Mouse (Mus musculus) myocyte (in vitro differentiated cells): ENCODE results near the gene Tm7sf3. TPM values are rescaled to one million over a fixed set of nuclear protein-coding genes. Genes with fewer than 3 reads are reported as not detected.

Experiments used
- H3K27me3 ChIP-seq: one replicate; pipeline ENCODE4 v1.6.1; 2011; ENCODE audit not compliant: control insufficient read depth, insufficient read depth, insufficient read length
- H3K36me3 ChIP-seq: one replicate; pipeline ENCODE4 v1.6.1; 2011; ENCODE audit not compliant: control insufficient read depth, insufficient read depth
- H3K4me2 ChIP-seq: one replicate; pipeline ENCODE4 v1.6.1; 2011; ENCODE audit warnings: low read depth, control low read depth
- H3K4me3 ChIP-seq: one replicate; pipeline ENCODE4 v1.5.1; 2011; ENCODE audit warnings: mild to moderate bottlenecking, control low read depth, moderate library complexity
- H3K79me2 ChIP-seq: one replicate; pipeline ENCODE4 v1.6.1; 2011; ENCODE audit not compliant: control insufficient read depth, insufficient read depth
- H3ac ChIP-seq: one replicate; pipeline ENCODE4 v1.6.1; 2011; ENCODE audit not compliant: control insufficient read depth, insufficient read length
- CEBPB ChIP-seq: IDR thresholded peaks from 2 replicates; pipeline ENCODE4 v1.6.1; 2011; ENCODE audit warnings: mild to moderate bottlenecking, moderate library complexity; ENCODE audit not compliant: poor library complexity, insufficient read depth, severe bottlenecking
- E2F4 ChIP-seq: IDR thresholded peaks from one replicate; pipeline ENCODE4 v1.6.1; 2011; ENCODE audit warnings: mild to moderate bottlenecking, control low read depth, moderate library complexity; ENCODE audit not compliant: insufficient read depth
- MAX ChIP-seq: IDR thresholded peaks from one replicate; pipeline ENCODE4 v1.6.1; 2011; ENCODE audit warnings: low read depth, mild to moderate bottlenecking, control low read depth
- MYOD1 ChIP-seq, 3 experiments: IDR thresholded peaks; one replicate each; pipeline ENCODE4 v1.6.1; 2011; ENCODE audit warnings: control low read depth in 2 of 3, low read depth in 2 of 3, mild to moderate bottlenecking in 2 of 3, moderate library complexity in 1 of 3; ENCODE audit not compliant: insufficient read length in 2 of 3, control insufficient read depth in 1 of 3
- MYOG ChIP-seq, 3 experiments: IDR thresholded peaks; one replicate each; pipeline ENCODE4 v1.6.1; 2011; ENCODE audit warnings: control low read depth in 2 of 3, low read depth in 2 of 3, mild to moderate bottlenecking in 2 of 3; ENCODE audit not compliant: insufficient read length in 2 of 3, control insufficient read depth in 1 of 3, insufficient read depth in 1 of 3
- POLR2A ChIP-seq: IDR thresholded peaks from one replicate; pipeline ENCODE4 v1.6.1; 2011; ENCODE audit warnings: low read depth, mild to moderate bottlenecking, control low read depth, moderate library complexity; ENCODE audit not compliant: insufficient read length
- POLR2AphosphoS2 ChIP-seq: IDR thresholded peaks from one replicate; pipeline ENCODE4 v1.6.1; 2011; ENCODE audit warnings: low read depth, control low read depth; ENCODE audit not compliant: insufficient read length
- REST ChIP-seq: IDR thresholded peaks from one replicate; pipeline ENCODE4 v1.6.1; 2011; ENCODE audit warnings: mild to moderate bottlenecking, control low read depth, moderate library complexity; ENCODE audit not compliant: insufficient read depth, insufficient read length
- SRF ChIP-seq: IDR thresholded peaks from one replicate; pipeline ENCODE4 v1.6.1; 2011; ENCODE audit warnings: low read depth; ENCODE audit not compliant: control insufficient read depth, insufficient read length
- TCF12 ChIP-seq: IDR thresholded peaks from one replicate; pipeline ENCODE4 v1.6.1; 2011; ENCODE audit warnings: mild to moderate bottlenecking, control low read depth; ENCODE audit not compliant: poor library complexity, insufficient read depth, severe bottlenecking
- TCF3 ChIP-seq: IDR thresholded peaks from one replicate; pipeline ENCODE4 v1.6.1; 2011; ENCODE audit warnings: low read depth, control low read depth; ENCODE audit not compliant: insufficient read length
- USF1 ChIP-seq: IDR thresholded peaks from one replicate; pipeline ENCODE4 v1.6.1; 2011; ENCODE audit warnings: low read depth, mild to moderate bottlenecking, control low read depth, moderate library complexity
- polyA plus RNA-seq: library from polyadenylated mRNA; unstranded; fragments of >200 nt; fragmentation: generic; extraction: Trizol; gene quantifications from one replicate; pipeline ENCODE4 v1.2.1, GENCODE M21; 2012; ENCODE audit warnings: missing spikeins

Gene Tm7sf3
- polyA plus RNA-seq, 1 experiment, result 9.3 TPM

- no peak for TF ChIP-seq USF1
- TF ChIP-seq SRF, result no peak
- TF ChIP-seq E2F4, result no peak
- no peak for TF ChIP-seq REST
- no peak for TF ChIP-seq TCF12
- TF ChIP-seq TCF3, result no peak
- Histone ChIP-seq H3ac (no peak overlapping the region), H3K79me2 (no peaks in the 10 kb centered on the region), H3K36me3 (no peaks in the 10 kb centered on the region), H3K27me3 (no peaks in the 10 kb centered on the region), H3K4me2 (no peak overlapping the region), H3K4me3 (no peak overlapping the region)
Observed at GRCm38 (mm10) chr6:146613907-146614306, 28.7 kb downstream of the Tm7sf3 start.

DNA sequence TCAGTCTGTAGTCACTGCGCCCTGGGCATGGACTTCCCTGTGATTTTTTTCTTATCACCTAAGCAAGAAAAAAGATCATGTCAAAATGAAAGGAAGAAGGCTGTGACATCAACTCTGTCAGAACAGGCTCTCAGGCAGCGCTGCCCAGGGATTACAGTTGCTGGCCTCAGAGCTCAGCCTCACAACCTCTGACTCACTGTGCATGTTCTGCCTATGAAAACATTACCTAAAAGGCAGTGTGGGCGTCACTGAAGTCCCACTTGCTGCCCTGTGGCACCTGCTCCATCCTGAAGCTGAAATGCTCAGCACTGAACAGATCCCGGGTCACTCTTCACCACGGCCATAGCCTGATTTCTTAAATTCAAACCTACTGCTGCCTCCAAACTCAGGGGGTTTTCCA is 29.9 kb downstream of the Tm7sf3 start:
- Histone ChIP-seq H3K4me3 (no peak overlapping the region), H3K27me3 (no peaks in the 10 kb centered on the region), H3K4me2 (no peak overlapping the region), H3K36me3 (no peaks in the 10 kb centered on the region), H3K79me2 (no peaks in the 10 kb centered on the region), H3ac (no peak overlapping the region)
- TF ChIP-seq MYOG (IDR thresholded peaks at IDR 0.05; ENCODE audit: control insufficient read depth in 1 of 3, insufficient read depth in 1 of 3, insufficient read length in 2 of 3, low read depth in 2 of 3) (no peak), MAX (no peak), TCF3 (no peak), CEBPB (no peak), POLR2AphosphoS2 (no peak), REST (no peak), E2F4 (no peak), USF1 (no peak), MYOD1 (IDR thresholded peaks at IDR 0.05; ENCODE audit: control insufficient read depth in 1 of 3, insufficient read length in 2 of 3, low read depth in 2 of 3) (no peak), POLR2A (no peak), TCF12 (no peak), SRF (no peak)

DNA sequence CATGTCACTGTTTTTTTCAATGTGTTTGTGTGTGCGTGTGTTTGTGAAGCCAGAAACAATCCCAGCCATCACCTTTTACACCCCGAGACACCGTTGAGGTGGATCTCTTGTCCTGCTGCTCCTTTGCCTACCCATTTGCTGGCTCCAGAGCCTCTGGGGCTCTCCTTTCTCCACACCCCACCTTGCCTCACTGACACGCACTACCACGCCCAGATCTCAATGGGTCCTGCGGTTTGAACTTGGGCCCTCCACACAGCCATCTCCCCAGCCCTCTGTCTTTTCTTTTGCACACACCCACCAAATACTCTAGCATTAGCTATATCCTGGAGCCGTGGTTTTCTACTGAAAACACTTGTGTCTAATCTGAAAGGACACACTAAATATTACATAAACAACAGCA is 30.7 kb downstream of the Tm7sf3 start:
- Histone ChIP-seq H3K4me2 (no peak overlapping the region), H3ac (no peak overlapping the region), H3K27me3 (no peaks in the 10 kb centered on the region), H3K79me2 (no peaks in the 10 kb centered on the region), H3K4me3 (no peak overlapping the region), H3K36me3 (no peaks in the 10 kb centered on the region)
- no peak for TF ChIP-seq POLR2AphosphoS2
- no peak for TF ChIP-seq USF1
- no peak for TF ChIP-seq MYOG (IDR thresholded peaks at IDR 0.05; ENCODE audit: control insufficient read depth in 1 of 3, insufficient read depth in 1 of 3, insufficient read length in 2 of 3, low read depth in 2 of 3)
- no peak for TF ChIP-seq POLR2A
- no peak for TF ChIP-seq SRF
- no peak for TF ChIP-seq MAX
- TF ChIP-seq CEBPB, result no peak
- TF ChIP-seq MYOD1 (IDR thresholded peaks at IDR 0.05; ENCODE audit: control insufficient read depth in 1 of 3, insufficient read length in 2 of 3, low read depth in 2 of 3), result no peak
- TF ChIP-seq TCF12, result no peak
- TF ChIP-seq TCF3, result no peak
- no peak for TF ChIP-seq REST
- no peak for TF ChIP-seq E2F4

DNA sequence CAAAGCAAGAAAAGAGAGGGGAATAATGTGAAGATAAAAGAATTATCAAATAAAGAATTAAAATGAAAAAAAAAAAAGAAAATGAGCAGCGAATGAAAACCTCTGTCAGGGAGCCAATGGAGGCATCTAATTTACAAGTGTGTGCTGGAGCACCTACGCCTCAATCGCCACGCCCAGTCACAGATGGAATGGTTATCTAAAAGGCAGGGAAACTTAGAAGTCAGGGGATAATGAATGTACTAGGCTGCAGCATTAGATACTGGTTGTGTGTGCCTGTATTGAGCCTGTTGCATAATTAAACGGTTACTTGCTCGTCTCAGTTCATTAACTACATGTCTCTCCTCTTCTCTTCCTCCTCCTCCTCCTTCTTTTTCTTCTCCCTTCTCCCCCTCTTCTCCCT is 31.2 kb downstream of the Tm7sf3 start:
- no peak for TF ChIP-seq REST
- no peaks in the 10 kb centered on the region for H3K79me2 ChIP-seq

DNA sequence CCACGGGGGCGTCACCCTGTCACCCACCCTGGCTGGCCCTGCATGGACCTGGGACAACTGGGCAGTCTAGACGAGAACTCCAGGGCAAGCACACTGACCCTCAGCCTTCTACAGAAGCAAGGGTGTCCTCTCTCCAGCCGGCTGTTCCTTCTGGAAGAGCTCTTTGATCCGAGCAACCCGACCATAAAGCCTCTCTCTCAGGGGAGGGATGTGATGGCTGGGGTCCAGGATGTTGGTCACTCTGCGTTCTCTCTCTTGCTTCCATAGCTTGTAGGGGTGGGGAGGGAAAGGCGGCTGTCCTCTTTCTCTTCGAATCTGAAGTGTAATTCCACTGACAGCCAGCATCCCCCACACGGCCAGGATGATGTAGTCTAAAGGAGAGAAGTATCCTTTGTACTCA is 39.0 kb downstream of the Tm7sf3 start:
- no peaks in the 10 kb centered on the region for H3K27me3 ChIP-seq
- no peak for TF ChIP-seq MYOG (IDR thresholded peaks at IDR 0.05; ENCODE audit: control insufficient read depth in 1 of 3, insufficient read depth in 1 of 3, insufficient read length in 2 of 3, low read depth in 2 of 3)
- no peak for TF ChIP-seq POLR2AphosphoS2
- TF ChIP-seq REST, result no peak
- no peak for TF ChIP-seq E2F4
- no peak for TF ChIP-seq MAX
- TF ChIP-seq CEBPB, result no peak
- no peak for TF ChIP-seq TCF12
- no peak for TF ChIP-seq TCF3
- TF ChIP-seq SRF, result no peak
- TF ChIP-seq POLR2A, result no peak
- TF ChIP-seq USF1, result no peak
- TF ChIP-seq MYOD1 (IDR thresholded peaks at IDR 0.05; ENCODE audit: control insufficient read depth in 1 of 3, insufficient read length in 2 of 3, low read depth in 2 of 3), result no peak
- H3K79me2 ChIP-seq, result no peaks in the 10 kb centered on the region
- H3K4me3 ChIP-seq, result no peak overlapping the region
- no peak overlapping the region for H3ac ChIP-seq
- H3K4me2 ChIP-seq, result no peak overlapping the region
- peaks cover 24% of the 10 kb centered on the region for H3K36me3 ChIP-seq

More for the DNA sequence above, 31.2 kb downstream of the Tm7sf3 start:
- Histone ChIP-seq H3K27me3 (no peaks in the 10 kb centered on the region), H3K36me3 (no peaks in the 10 kb centered on the region), H3K4me3 (no peak overlapping the region), H3K4me2 (no peak overlapping the region), H3ac (no peak overlapping the region)
